Mouse (Mus musculus): Measurements from ENCODE around the gene Snrk. TPM values are rescaled to one million over a fixed set of nuclear protein-coding genes. Genes with fewer than 3 reads are reported as not detected.

Gene Snrk
- total RNA-seq, 2 experiments from 2014 or later, result 105 to 116 TPM

GRCm38 (mm10) chr9:122104285-122104829, 12.7 kb upstream of the Snrk start:
- DNase-seq (ENCODE audit: low spot score in 2 of 2), result no peak

- no peak for DNase-seq (ENCODE audit: low spot score in 2 of 2)
These were observed 9.2 kb upstream of the Snrk start for GRCm38 (mm10) chr9:122107701-122108375.

- DNase-seq (ENCODE audit: low spot score in 2 of 2), result no peak
These were observed 7.4 kb upstream of the Snrk start for GRCm38 (mm10) chr9:122109553-122110225.

- DNase-seq (ENCODE audit: low spot score in 2 of 2), result no peak
These were observed 6.6 kb upstream of the Snrk start for GRCm38 (mm10) chr9:122110508-122110907.

- DNase-seq (ENCODE audit: low spot score in 2 of 2), result no peak
These were observed 6.1 kb upstream of the Snrk start for GRCm38 (mm10) chr9:122110921-122111320.

GRCm38 (mm10) chr9:122115552-122115951, 1.5 kb upstream of the Snrk start:
- DNase-seq (ENCODE audit: low spot score in 2 of 2), result no peak

- no peak for DNase-seq (ENCODE audit: low spot score in 2 of 2)
These were observed 707 bp upstream of the Snrk start for GRCm38 (mm10) chr9:122116359-122116758.

GRCm38 (mm10) chr9:122117692-122118529, 845 bp downstream of the Snrk start:
- peak in 1 of 2 experiments; percentile 42 for DNase-seq (ENCODE audit: low spot score in 2 of 2)

GRCm38 (mm10) chr9:122120089-122120488, 3.0 kb downstream of the Snrk start:
- DNase-seq (ENCODE audit: low spot score in 2 of 2), result peak; percentile 19 to 48

- DNase-seq (ENCODE audit: low spot score in 2 of 2), result no peak
These were observed 5.0 kb downstream of the Snrk start for GRCm38 (mm10) chr9:122122113-122122512.

GRCm38 (mm10) chr9:122123181-122123580, 6.1 kb downstream of the Snrk start:
- no peak for DNase-seq (ENCODE audit: low spot score in 2 of 2)

GRCm38 (mm10) chr9:122125723-122126290, 8.7 kb downstream of the Snrk start:
- no peak for DNase-seq (ENCODE audit: low spot score in 2 of 2)

- no peak for DNase-seq (ENCODE audit: low spot score in 2 of 2)
These were observed 9.7 kb downstream of the Snrk start for GRCm38 (mm10) chr9:122126790-122127189.

- no peak for DNase-seq (ENCODE audit: low spot score in 2 of 2)
These were observed 10.3 kb downstream of the Snrk start for GRCm38 (mm10) chr9:122127271-122127785.

- DNase-seq (ENCODE audit: low spot score in 2 of 2), result no peak
These were observed 11.6 kb downstream of the Snrk start for GRCm38 (mm10) chr9:122128686-122129085.

GRCm38 (mm10) chr9:122130666-122131065, 13.6 kb downstream of the Snrk start:
- no peak for DNase-seq (ENCODE audit: low spot score in 2 of 2)

GRCm38 (mm10) chr9:122132145-122132544, 15.1 kb downstream of the Snrk start:
- no peak for DNase-seq (ENCODE audit: low spot score in 2 of 2)

- no peak for DNase-seq (ENCODE audit: low spot score in 2 of 2)
These were observed 18.2 kb downstream of the Snrk start for GRCm38 (mm10) chr9:122135095-122135884.

GRCm38 (mm10) chr9:122135885-122136170, 18.8 kb downstream of the Snrk start:
- no peak for DNase-seq (ENCODE audit: low spot score in 2 of 2)

GRCm38 (mm10) chr9:122137960-122138359, 20.9 kb downstream of the Snrk start:
- no peak for DNase-seq (ENCODE audit: low spot score in 2 of 2)

Measured in layer of hippocampus, adult 18-20 months (tissue).